Mouse (Mus musculus): ENCODE measurements around the gene Btg4. TPM values are rescaled to one million over a fixed set of nuclear protein-coding genes. Genes with fewer than 3 reads are reported as not detected.

Btg4 gene
- total and polyA plus RNA-seq, 3 experiments, result not detected

DNA sequence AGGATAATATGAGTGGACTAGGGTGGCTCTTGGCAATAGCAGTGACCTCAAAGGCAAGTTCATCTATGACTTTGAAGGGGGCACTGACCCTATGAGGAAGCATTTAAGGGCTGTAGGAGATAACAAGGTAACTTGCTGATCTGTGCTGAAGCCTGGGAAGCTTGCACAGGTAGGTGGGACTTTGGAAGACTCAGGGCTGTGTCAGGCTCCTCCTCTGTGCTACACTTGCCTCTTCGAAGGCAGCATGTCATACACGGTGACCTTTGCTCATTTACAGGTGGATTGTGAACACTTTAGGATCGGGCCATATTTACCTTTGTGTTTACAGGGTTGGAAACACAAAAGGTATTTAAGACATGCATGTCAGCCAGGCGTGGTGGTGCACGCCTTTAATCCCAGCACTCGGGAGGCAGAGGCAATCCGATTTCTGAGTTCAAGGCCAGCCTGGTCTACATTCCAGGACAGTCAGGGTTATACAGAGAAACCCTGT is 19.2 kb upstream of the Btg4 start:
- Histone ChIP-seq H3K79me2 (ENCODE audit: control insufficient read depth, insufficient read depth, low read length, poor library complexity) (no peaks in the 10 kb centered on the region), H3K27me3 (ENCODE audit: control insufficient read depth in 1 of 2, insufficient read depth in 2 of 2, low read length in 2 of 2) (no peaks in the 10 kb centered on the region), H3K4me3 (ENCODE audit: control insufficient read depth in 1 of 2, insufficient read depth in 1 of 2, low read depth in 2 of 2, low read length in 2 of 2) (no peak overlapping the region), H3K36me3 (ENCODE audit: control insufficient read depth in 1 of 2, insufficient read depth in 2 of 2, low read length in 2 of 2) (no peaks in the 10 kb centered on the region; a peak in 1 of 4 replicates), H3K9ac (ENCODE audit: control insufficient read depth, low read depth, low read length, poor library complexity, severe bottlenecking) (no peak overlapping the region), H3K9me3 (replicated peaks; ENCODE audit: insufficient read depth, low read length) (no peaks in the 10 kb centered on the region), H3K4me1 (ENCODE audit: control insufficient read depth in 1 of 2, insufficient read depth in 2 of 2, low read length in 2 of 2) (peaks cover 0 to 5% of the 10 kb centered on the region in 2 experiments; a peak in 1 of 4 replicates), H3K27ac (ENCODE audit: control insufficient read depth, low read depth, low read length) (no peak overlapping the region)
- TF ChIP-seq MAFK (IDR thresholded peaks at IDR 0.05; ENCODE audit: borderline replicate concordance, low read depth, low read length) (no peak), GATA1 (IDR thresholded peaks at IDR 0.05; ENCODE audit: low read depth, low read length) (no peak), ZKSCAN1 (IDR thresholded peaks at IDR 0.05; ENCODE audit: low read depth, low read length) (no peak), MXI1 (IDR thresholded peaks at IDR 0.05; ENCODE audit: low read depth, low read length) (no peak), CHD2 (IDR thresholded peaks at IDR 0.05; ENCODE audit: low read length) (no peak), CTCF (IDR thresholded peaks at IDR 0.05 in 2 of 3, conservative IDR thresholded peaks at IDR 0.05 in 1 of 3; ENCODE audit: control insufficient read depth in 1 of 3, insufficient read depth in 1 of 3, low read depth in 2 of 3, low read length in 3 of 3, poor library complexity in 1 of 3, severe bottlenecking in 1 of 3) (no peak), KAT2A (conservative IDR thresholded peaks at IDR 0.05; ENCODE audit: low read depth, low read length) (no peak), TBP (IDR thresholded peaks at IDR 0.05; ENCODE audit: low read depth, low read length) (no peak)
- no peak for DNase-seq (ENCODE audit: low read depth, low spot score)

DNA sequence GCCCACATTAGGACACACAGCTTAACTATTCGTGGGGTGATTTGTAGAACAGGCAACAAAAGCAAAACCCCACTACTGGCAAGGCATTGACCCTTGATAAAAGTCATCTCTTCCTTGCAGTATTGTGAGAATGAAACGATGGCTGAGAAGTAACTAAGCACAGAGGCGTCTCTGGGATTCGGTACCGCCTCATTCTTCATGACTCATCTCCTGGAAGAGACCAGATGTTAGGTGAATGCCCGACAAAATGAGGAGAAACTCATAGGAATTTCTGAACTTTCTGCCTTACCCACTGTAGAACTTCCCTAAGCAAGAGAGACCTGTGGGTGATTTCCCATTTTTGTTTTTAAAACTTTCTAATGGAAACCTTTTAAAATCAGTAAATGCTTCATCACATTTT is 18.6 kb upstream of the Btg4 start:
- peaks cover 0 to 3% of the 10 kb centered on the region in 2 experiments; a peak in 1 of 4 replicates for H3K4me1 ChIP-seq (ENCODE audit: control insufficient read depth in 1 of 2, insufficient read depth in 2 of 2, low read length in 2 of 2)
- H3K36me3 ChIP-seq (ENCODE audit: control insufficient read depth in 1 of 2, insufficient read depth in 2 of 2, low read length in 2 of 2), result no peaks in the 10 kb centered on the region
- no peak overlapping the region for H3K9ac ChIP-seq (ENCODE audit: control insufficient read depth, low read depth, low read length, poor library complexity, severe bottlenecking)
- H3K4me3 ChIP-seq (ENCODE audit: control insufficient read depth in 1 of 2, insufficient read depth in 1 of 2, low read depth in 2 of 2, low read length in 2 of 2), result no peak overlapping the region
- TF ChIP-seq POLR2AphosphoS5 (IDR thresholded peaks at IDR 0.05; ENCODE audit: borderline replicate concordance, low read depth, low read length) (no peak), TAL1 (IDR thresholded peaks at IDR 0.05; ENCODE audit: low read length) (no peak)
- no peaks in the 10 kb centered on the region for H3K27me3 ChIP-seq (ENCODE audit: control insufficient read depth in 1 of 2, insufficient read depth in 2 of 2, low read length in 2 of 2)
- DNase-seq (ENCODE audit: low read depth, low spot score), result no peak
- no peaks in the 10 kb centered on the region for H3K79me2 ChIP-seq (ENCODE audit: control insufficient read depth, insufficient read depth, low read length, poor library complexity)
- H3K9me3 ChIP-seq (replicated peaks; ENCODE audit: insufficient read depth, low read length), result no peaks in the 10 kb centered on the region
- no peak overlapping the region for H3K27ac ChIP-seq (ENCODE audit: control insufficient read depth, low read depth, low read length)

DNA sequence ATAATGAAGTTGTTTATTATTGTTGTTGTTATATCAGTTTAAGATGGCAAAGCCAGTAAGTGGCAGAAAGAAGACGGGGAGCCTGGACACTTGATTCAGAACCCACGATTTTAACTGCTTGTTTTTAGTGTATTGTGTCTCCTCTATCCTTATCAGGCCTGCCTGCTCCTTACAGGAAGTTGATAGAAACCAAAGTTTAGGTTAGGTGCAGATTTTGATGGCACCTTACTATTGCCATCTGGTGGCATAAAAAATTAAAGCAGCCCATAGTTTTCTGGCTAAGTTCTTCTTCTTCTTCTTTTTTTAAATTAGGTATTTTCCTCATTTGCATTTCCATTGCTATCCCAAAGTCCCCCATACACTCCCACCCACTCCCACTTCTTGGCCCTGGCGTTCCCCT is 8.5 kb upstream of the Btg4 start:
- Histone ChIP-seq H3K36me3 (ENCODE audit: control insufficient read depth in 1 of 2, insufficient read depth in 2 of 2, low read length in 2 of 2) (peaks cover 0 to 7% of the 10 kb centered on the region in 2 experiments; a peak in 2 of 4 replicates), H3K9me3 (replicated peaks; ENCODE audit: insufficient read depth, low read length) (no peaks in the 10 kb centered on the region), H3K27ac (ENCODE audit: control insufficient read depth, low read depth, low read length) (no peak overlapping the region), H3K9ac (ENCODE audit: control insufficient read depth, low read depth, low read length, poor library complexity, severe bottlenecking) (no peak overlapping the region), H3K4me1 (ENCODE audit: control insufficient read depth in 1 of 2, insufficient read depth in 2 of 2, low read length in 2 of 2) (peaks cover 4 to 5% of the 10 kb centered on the region in 2 experiments; a peak in 3 of 4 replicates), H3K79me2 (ENCODE audit: control insufficient read depth, insufficient read depth, low read length, poor library complexity) (no peaks in the 10 kb centered on the region), H3K27me3 (ENCODE audit: control insufficient read depth in 1 of 2, insufficient read depth in 2 of 2, low read length in 2 of 2) (no peaks in the 10 kb centered on the region; a peak in 1 of 4 replicates), H3K4me3 (ENCODE audit: control insufficient read depth in 1 of 2, insufficient read depth in 1 of 2, low read depth in 2 of 2, low read length in 2 of 2) (no peak overlapping the region)
- DNase-seq (ENCODE audit: low read depth, low spot score), result peak; percentile 79
- TF ChIP-seq TBP (IDR thresholded peaks at IDR 0.05; ENCODE audit: low read depth, low read length) (no peak), TAL1 (IDR thresholded peaks at IDR 0.05; ENCODE audit: low read length) (no peak), JUND (IDR thresholded peaks at IDR 0.05; ENCODE audit: low read depth, low read length) (no peak), SMC3 (IDR thresholded peaks at IDR 0.05; ENCODE audit: low read depth, low read length) (peak; percentile 93), ELF1 (IDR thresholded peaks at IDR 0.05; ENCODE audit: low read depth, low read length) (peak; percentile 65), NELFE (IDR thresholded peaks at IDR 0.05; ENCODE audit: low read depth, low read length) (no peak), ETS1 (IDR thresholded peaks at IDR 0.05; ENCODE audit: low read depth, low read length) (0 out of 2 replicates have a peak, but pooled peaks have one; percentile 34), ZC3H11A (IDR thresholded peaks at IDR 0.05; ENCODE audit: low read depth, low read length) (peak; percentile 83), USF2 (IDR thresholded peaks at IDR 0.05; ENCODE audit: borderline replicate concordance in 1 of 2, insufficient read depth in 1 of 2, low read depth in 1 of 2, low read length in 2 of 2) (no peak), MAZ (IDR thresholded peaks at IDR 0.05; ENCODE audit: low read depth, low read length) (no peak), UBTF (IDR thresholded peaks at IDR 0.05; ENCODE audit: borderline replicate concordance, insufficient read depth, low read depth, low read length) (no peak), NRF1 (IDR thresholded peaks at IDR 0.05; ENCODE audit: insufficient read depth, low read depth, low read length, poor library complexity, severe bottlenecking) (no peak), CHD2 (IDR thresholded peaks at IDR 0.05; ENCODE audit: low read length) (no peak), CHD1 (IDR thresholded peaks at IDR 0.05; ENCODE audit: low read depth, low read length) (no peak), EP300 (IDR thresholded peaks at IDR 0.05; ENCODE audit: low read depth in 1 of 2, low read length in 2 of 2) (peak; percentile 51 to 56), KAT2A (conservative IDR thresholded peaks at IDR 0.05; ENCODE audit: low read depth, low read length) (no peak), MEF2A (IDR thresholded peaks at IDR 0.05; ENCODE audit: extremely low read depth, insufficient replicate concordance, low read depth, low read length, poor library complexity, severe bottlenecking) (no peak), E2F4 (IDR thresholded peaks at IDR 0.05; ENCODE audit: borderline replicate concordance, low read depth, low read length) (no peak), SIN3A (IDR thresholded peaks at IDR 0.05; ENCODE audit: low read length) (peak; percentile 68)

Data from MEL (cell line).